Mouse (Mus musculus) lung, embryonic 16.5 days (tissue): ENCODE measurements around the gene Tigit. TPM values are rescaled to one million over a fixed set of nuclear protein-coding genes. Genes with fewer than 3 reads are reported as not detected.

ENCODE experiments used
- ATAC-seq: fragments of 200-750 bp; cut with Nextera tagmentation; 2 replicates; pipeline ENCODE4 v1.8.0; 2017; ENCODE audit warnings: low read depth, mild to moderate bottlenecking, moderate library complexity
- H3K27ac ChIP-seq: fragments of 300-500 bp; sonication (generic); 2 replicates; pipeline ENCODE4 v1.5.1; 2014; ENCODE audit warnings: mild to moderate bottlenecking, control low read depth, low read length
- H3K27me3 ChIP-seq: fragments of 300-500 bp; sonication (generic); 2 replicates; pipeline ENCODE4 v1.6.1; 2014; ENCODE audit warnings: low read depth, low read length, mixed read lengths; ENCODE audit not compliant: control insufficient read depth, insufficient read depth
- H3K36me3 ChIP-seq: fragments of 300-500 bp; sonication (generic); 2 replicates; pipeline ENCODE4 v1.6.1; 2014; ENCODE audit warnings: low read length; ENCODE audit not compliant: control insufficient read depth, insufficient read depth
- H3K4me1 ChIP-seq: fragments of 300-500 bp; sonication (generic); replicated peaks from 2 replicates; pipeline ENCODE4 v1.6.1; 2014; ENCODE audit warnings: low read length, mixed read lengths; ENCODE audit not compliant: control insufficient read depth, insufficient read depth
- H3K4me2 ChIP-seq: fragments of 300-500 bp; sonication (generic); 2 replicates; pipeline ENCODE4 v1.6.1; 2014; ENCODE audit warnings: low read depth, low read length, control low read depth
- H3K4me3 ChIP-seq: fragments of 300-500 bp; sonication (generic); 2 replicates; pipeline ENCODE4 v1.5.1; 2014; ENCODE audit warnings: mild to moderate bottlenecking, low read length, control low read depth
- H3K9ac ChIP-seq: fragments of 300-500 bp; sonication (generic); 2 replicates; pipeline ENCODE4 v1.6.1; 2014; ENCODE audit warnings: low read length, control low read depth
- H3K9me3 ChIP-seq: fragments of 300-500 bp; sonication (generic); 2 replicates; pipeline ENCODE4 v1.6.1; 2016; ENCODE audit warnings: low read length; ENCODE audit not compliant: control insufficient read depth
- WGBS: fragments of 180-500 bp; shearing (Covaris S2); extraction: QIAGEN DNeasy Blood & Tissue Kit; methylation state at CpG from one replicate; pipeline ENCODE4 v1.1.7; 2014; 5-methylcytosine and 5-hydroxymethylcytosine counted together
- polyA plus RNA-seq: library from polyadenylated mRNA; unstranded; fragments of >200 nt; fragmentation: Nextera tagmentation; extraction: Ambion mirVana; gene quantifications from 2 replicates; pipeline ENCODE4 v1.2.1, GENCODE M21; 2015

The Tigit gene
- polyA plus RNA-seq: not detected in 2 replicates

DNA sequence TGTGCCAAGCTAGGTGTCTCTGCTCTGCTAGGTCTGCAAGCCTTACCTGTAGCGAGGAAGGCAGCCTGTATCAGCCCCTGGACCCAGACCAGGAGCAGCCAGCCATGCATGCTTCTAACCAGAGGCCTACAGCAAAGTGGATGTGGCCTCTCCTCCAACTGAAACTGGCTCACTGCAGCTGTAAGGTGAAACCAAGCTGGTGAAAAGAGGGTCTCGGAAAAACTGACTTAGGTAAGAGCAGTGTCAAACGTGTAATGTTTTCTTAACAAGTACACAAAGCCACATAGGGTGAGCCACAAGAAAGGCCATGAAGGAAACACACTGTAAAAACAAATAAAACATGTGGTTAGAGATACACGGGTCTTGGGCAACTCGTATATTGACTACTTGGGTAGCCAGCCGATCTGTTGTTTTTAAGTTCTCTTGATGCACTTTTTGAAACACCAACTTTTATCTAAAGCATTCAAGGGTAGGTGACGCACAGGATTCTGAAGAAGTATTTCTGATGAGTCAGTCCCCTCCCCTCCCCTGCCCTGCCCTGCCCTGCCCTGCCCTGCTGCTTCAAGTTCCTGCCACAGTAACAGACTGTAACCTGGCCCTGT is at the start of gene Tigit:
TSS of gene Tigit (minus strand) at position 169 of the 602 bp plus-strand sequence.
- no peaks in the 10 kb centered on the region for H3K9me3 ChIP-seq
- no peak within 1 kb of the TSS for H3K9ac ChIP-seq
- ATAC-seq: no peak
- no peak within 1 kb of the TSS for H3K27ac ChIP-seq
- H3K4me3 ChIP-seq: no peak within 1 kb of the TSS
- no peaks in the 10 kb centered on the region for H3K27me3 ChIP-seq
- H3K4me2 ChIP-seq: no peak within 1 kb of the TSS
- no peaks in the 10 kb centered on the region for H3K4me1 ChIP-seq
- 52% methylated on average over 7 of the region's 7 CpGs for WGBS
- no peaks in the 10 kb centered on the region for H3K36me3 ChIP-seq

- ATAC-seq: no peak
- 0 out of 2 replicates have a peak, but pooled peaks cover 3% of the 10 kb centered on the region for H3K4me1 ChIP-seq
- H3K27ac ChIP-seq: no peak overlapping the region
- no peaks in the 10 kb centered on the region for H3K9me3 ChIP-seq
- no peak overlapping the region for H3K4me3 ChIP-seq
- 84% methylated on average over 7 of the region's 7 CpGs for WGBS
- no peak overlapping the region for H3K4me2 ChIP-seq
- no peaks in the 10 kb centered on the region for H3K27me3 ChIP-seq
- no peak overlapping the region for H3K9ac ChIP-seq
- H3K36me3 ChIP-seq: no peaks in the 10 kb centered on the region
Measured at GRCm38 (mm10) chr16:43711361-43711760, 47.4 kb upstream of the Tigit start.

DNA sequence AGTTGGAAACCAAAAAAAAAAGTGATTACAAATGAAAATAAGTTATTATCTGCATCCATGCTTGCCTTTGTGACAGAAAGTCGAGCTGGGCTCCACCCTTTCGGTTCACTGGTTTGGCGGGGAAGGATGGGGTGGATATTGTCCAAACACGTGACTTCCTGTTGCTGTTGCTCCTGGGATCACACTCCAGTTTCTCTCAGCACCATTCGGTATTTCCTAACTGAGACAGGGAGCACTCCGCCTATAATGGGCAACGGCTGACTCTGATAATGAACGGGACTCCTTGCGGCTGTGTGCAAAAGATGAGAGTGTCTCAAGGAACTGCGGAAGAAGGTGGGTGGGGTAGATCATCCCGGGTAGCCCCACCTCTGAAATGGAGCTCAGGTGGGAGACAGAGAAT is 46.7 kb upstream of the Tigit start:
- no peaks in the 10 kb centered on the region for H3K27me3 ChIP-seq
- H3K9me3 ChIP-seq: no peaks in the 10 kb centered on the region
- no peak overlapping the region for H3K4me3 ChIP-seq
- 0 out of 2 replicates have a peak, but pooled peaks cover 3% of the 10 kb centered on the region for H3K4me1 ChIP-seq
- no peak for ATAC-seq
- no peaks in the 10 kb centered on the region for H3K36me3 ChIP-seq
- 0 out of 2 replicates have a peak overlapping the region, but pooled peaks have one; percentile 39 for H3K4me2 ChIP-seq
- H3K27ac ChIP-seq: no peak overlapping the region
- 64% methylated on average over 11 of the region's 11 CpGs for WGBS
- no peak overlapping the region for H3K9ac ChIP-seq

GRCm38 (mm10) chr16:43710134-43710475 is 46.2 kb upstream of the Tigit start:
- 40% methylated on average over 6 of the region's 6 CpGs for WGBS
- H3K27ac ChIP-seq: no peak overlapping the region

GRCm38 (mm10) chr16:43709432-43710133 is 45.6 kb upstream of the Tigit start:
- H3K9me3 ChIP-seq: no peaks in the 10 kb centered on the region
- H3K36me3 ChIP-seq: no peaks in the 10 kb centered on the region
- H3K4me2 ChIP-seq: peak overlapping the region; percentile 39
- no peak for ATAC-seq
- H3K9ac ChIP-seq: no peak overlapping the region
- peak overlapping the region; percentile 4 for H3K4me3 ChIP-seq
- H3K27ac ChIP-seq: no peak overlapping the region
- H3K4me1 ChIP-seq: 0 out of 2 replicates have a peak, but pooled peaks cover 3% of the 10 kb centered on the region
- 24% methylated on average over 9 of the region's 9 CpGs for WGBS
- H3K27me3 ChIP-seq: no peaks in the 10 kb centered on the region

More at GRCm38 (mm10) chr16:43710134-43710475, 46.2 kb upstream of the Tigit start:
- no peaks in the 10 kb centered on the region for H3K9me3 ChIP-seq
- H3K4me1 ChIP-seq: 0 out of 2 replicates have a peak, but pooled peaks cover 3% of the 10 kb centered on the region
- H3K4me2 ChIP-seq: peak overlapping the region; percentile 39
- H3K36me3 ChIP-seq: no peaks in the 10 kb centered on the region
- ATAC-seq: no peak
- no peak overlapping the region; the same call in 1 of the 2 replicates for H3K4me3 ChIP-seq
- no peaks in the 10 kb centered on the region for H3K27me3 ChIP-seq
- no peak overlapping the region for H3K9ac ChIP-seq

- peak overlapping the region; percentile 39 for H3K4me2 ChIP-seq
- no peak overlapping the region for H3K27ac ChIP-seq
- H3K9ac ChIP-seq: no peak overlapping the region
- H3K4me1 ChIP-seq: 0 out of 2 replicates have a peak, but pooled peaks cover 3% of the 10 kb centered on the region
- no peak for ATAC-seq
- WGBS: 21% methylated on average over 15 of the region's 15 CpGs
- peak overlapping the region; percentile 4 for H3K4me3 ChIP-seq
- H3K9me3 ChIP-seq: no peaks in the 10 kb centered on the region
- no peaks in the 10 kb centered on the region for H3K36me3 ChIP-seq
- H3K27me3 ChIP-seq: no peaks in the 10 kb centered on the region
Measured at GRCm38 (mm10) chr16:43709062-43709413, 45.1 kb upstream of the Tigit start.

DNA sequence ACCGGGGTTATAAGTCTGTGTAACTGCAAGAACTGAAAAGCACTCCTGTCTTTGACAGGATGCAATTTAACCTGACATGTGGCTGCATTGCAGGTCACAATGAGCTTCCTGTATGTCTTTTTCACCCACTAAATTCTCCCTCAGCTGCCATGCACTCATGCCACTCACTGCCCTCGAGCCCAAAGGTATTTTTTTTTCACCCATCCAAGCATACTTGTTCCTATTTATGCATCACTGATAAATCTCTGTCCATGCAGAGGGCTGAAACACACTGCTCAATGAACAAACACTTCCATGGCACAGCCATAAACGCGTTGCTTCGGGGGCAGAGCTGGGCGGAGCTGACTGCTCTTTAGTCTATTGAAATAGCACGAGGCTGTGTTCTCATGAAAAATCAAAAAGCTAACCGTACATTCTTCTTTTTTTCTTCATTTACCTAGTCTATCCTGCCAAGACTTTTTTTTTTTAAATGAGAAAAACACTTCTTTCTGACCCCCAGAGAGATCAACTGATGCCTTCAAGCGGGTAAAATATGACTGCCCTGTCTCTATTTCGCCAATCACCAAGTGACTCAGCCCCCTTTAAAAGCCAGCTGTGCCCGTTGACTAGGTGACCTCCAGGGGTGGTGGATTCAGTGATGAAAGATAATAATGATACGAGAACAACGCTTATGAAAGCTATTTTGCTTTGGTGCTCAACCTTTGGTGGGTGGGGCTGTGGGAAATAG is 44.6 kb upstream of the Tigit start:
- peak overlapping the region; percentile 39 for H3K4me2 ChIP-seq
- no peak overlapping the region for H3K9ac ChIP-seq
- no peaks in the 10 kb centered on the region for H3K27me3 ChIP-seq
- no peaks in the 10 kb centered on the region for H3K36me3 ChIP-seq
- no peak overlapping the region for H3K27ac ChIP-seq
- no peak for ATAC-seq
- no peaks in the 10 kb centered on the region for H3K9me3 ChIP-seq
- peak overlapping the region; percentile 4 for H3K4me3 ChIP-seq
- H3K4me1 ChIP-seq: 0 out of 2 replicates have a peak, but pooled peaks cover 3% of the 10 kb centered on the region
- WGBS: 41% methylated on average over 13 of the region's 13 CpGs

- Histone ChIP-seq H3K4me1 (no peaks in the 10 kb centered on the region), H3K27me3 (no peaks in the 10 kb centered on the region), H3K4me2 (no peak overlapping the region), H3K27ac (no peak overlapping the region), H3K4me3 (no peak overlapping the region), H3K9ac (no peak overlapping the region), H3K9me3 (no peaks in the 10 kb centered on the region), H3K36me3 (no peaks in the 10 kb centered on the region)
- ATAC-seq: no peak
- 47% methylated on average over 14 of the region's 14 CpGs for WGBS
Measured at GRCm38 (mm10) chr16:43701765-43702504, 38.0 kb upstream of the Tigit start.
